Mouse (Mus musculus): ENCODE results near the gene Baiap2l1. TPM values are rescaled to one million over a fixed set of nuclear protein-coding genes. Genes with fewer than 3 reads are reported as not detected.

Baiap2l1 gene
- polyA plus RNA-seq, 1 experiment from 2014 or later: 1.8 TPM

DNA sequence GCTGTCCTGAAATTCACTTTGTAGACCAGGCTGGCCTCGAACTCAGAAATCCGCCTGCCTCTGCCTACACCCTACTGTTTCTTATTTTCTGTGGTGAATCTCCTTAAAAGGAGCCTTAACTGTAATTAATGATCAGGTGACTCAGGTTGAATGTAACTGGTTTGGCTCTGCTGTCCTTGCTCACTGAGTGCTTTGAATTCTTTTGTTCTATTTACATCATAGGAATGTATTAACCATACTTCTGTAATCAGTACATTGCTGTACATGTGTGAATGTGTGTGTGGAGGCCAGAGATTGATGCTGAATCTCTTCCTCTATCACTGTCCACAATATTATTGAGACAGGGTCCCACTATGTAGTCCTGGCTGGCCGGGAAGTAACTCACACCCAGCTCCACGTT, 49.0 kb downstream of the Baiap2l1 start:
- 78% methylated on average over 4 of the region's 4 CpGs for WGBS
- no peaks in the 10 kb centered on the region for H3K4me1 ChIP-seq (ENCODE audit: control insufficient read depth, insufficient read depth, low read depth, low read length)
- H3K36me3 ChIP-seq (ENCODE audit: control insufficient read depth, insufficient read depth, low read length): no peaks in the 10 kb centered on the region
- H3K27me3 ChIP-seq (replicated peaks; ENCODE audit: control insufficient read depth, insufficient read depth, low read length): no peaks in the 10 kb centered on the region
- no peak overlapping the region for H3K4me2 ChIP-seq (ENCODE audit: low read length)
- ATAC-seq: no peak
- H3K27ac ChIP-seq (ENCODE audit: low read depth, low read length): no peak overlapping the region
- no peaks in the 10 kb centered on the region for H3K9me3 ChIP-seq (ENCODE audit: control insufficient read depth, low read length)
- no peak overlapping the region for H3K9ac ChIP-seq (ENCODE audit: low read depth, low read length)
- H3K4me3 ChIP-seq (ENCODE audit: low read length): no peak overlapping the region

GRCm38 (mm10) chr5:144303071-144303470, 54.8 kb downstream of the Baiap2l1 start:
- ATAC-seq: no peak
- H3K27ac ChIP-seq (ENCODE audit: low read depth, low read length): no peak overlapping the region
- no peaks in the 10 kb centered on the region for H3K36me3 ChIP-seq (ENCODE audit: control insufficient read depth, insufficient read depth, low read length)
- 100% methylated on average over 2 of the region's 2 CpGs for WGBS
- no peaks in the 10 kb centered on the region for H3K27me3 ChIP-seq (replicated peaks; ENCODE audit: control insufficient read depth, insufficient read depth, low read length)
- H3K4me3 ChIP-seq (ENCODE audit: low read length): no peak overlapping the region
- H3K9ac ChIP-seq (ENCODE audit: low read depth, low read length): no peak overlapping the region
- H3K4me1 ChIP-seq (ENCODE audit: control insufficient read depth, insufficient read depth, low read depth, low read length): no peaks in the 10 kb centered on the region
- no peak overlapping the region for H3K4me2 ChIP-seq (ENCODE audit: low read length)
- no peaks in the 10 kb centered on the region for H3K9me3 ChIP-seq (ENCODE audit: control insufficient read depth, low read length)

- no peak for ATAC-seq
- no peaks in the 10 kb centered on the region for H3K36me3 ChIP-seq (ENCODE audit: control insufficient read depth, insufficient read depth, low read length)
- no peaks in the 10 kb centered on the region for H3K27me3 ChIP-seq (replicated peaks; ENCODE audit: control insufficient read depth, insufficient read depth, low read length)
- H3K9me3 ChIP-seq (ENCODE audit: control insufficient read depth, low read length): no peaks in the 10 kb centered on the region
- H3K4me1 ChIP-seq (ENCODE audit: control insufficient read depth, insufficient read depth, low read depth, low read length): no peaks in the 10 kb centered on the region
- no peak overlapping the region for H3K27ac ChIP-seq (ENCODE audit: low read depth, low read length)
- no peak overlapping the region for H3K4me2 ChIP-seq (ENCODE audit: low read length)
- no peak overlapping the region for H3K9ac ChIP-seq (ENCODE audit: low read depth, low read length)
- no peak overlapping the region for H3K4me3 ChIP-seq (ENCODE audit: low read length)
- 86% methylated on average over 7 of the region's 7 CpGs for WGBS
These were observed 61.8 kb downstream of the Baiap2l1 start for GRCm38 (mm10) chr5:144296090-144296604.

- ATAC-seq: no peak
- Histone ChIP-seq H3K4me2 (ENCODE audit: low read length) (no peak overlapping the region), H3K4me3 (ENCODE audit: low read length) (no peak overlapping the region), H3K9ac (ENCODE audit: low read depth, low read length) (no peak overlapping the region), H3K9me3 (ENCODE audit: control insufficient read depth, low read length) (no peaks in the 10 kb centered on the region), H3K36me3 (ENCODE audit: control insufficient read depth, insufficient read depth, low read length) (no peaks in the 10 kb centered on the region), H3K27ac (ENCODE audit: low read depth, low read length) (no peak overlapping the region), H3K27me3 (replicated peaks; ENCODE audit: control insufficient read depth, insufficient read depth, low read length) (no peaks in the 10 kb centered on the region), H3K4me1 (ENCODE audit: control insufficient read depth, insufficient read depth, low read depth, low read length) (no peaks in the 10 kb centered on the region)
- WGBS: 89% methylated on average over 1 of the region's 1 CpGs
These were observed 62.6 kb downstream of the Baiap2l1 start for GRCm38 (mm10) chr5:144295357-144295756.

GRCm38 (mm10) chr5:144294908-144295307, 63.0 kb downstream of the Baiap2l1 start:
- no peaks in the 10 kb centered on the region for H3K9me3 ChIP-seq (ENCODE audit: control insufficient read depth, low read length)
- H3K9ac ChIP-seq (ENCODE audit: low read depth, low read length): no peak overlapping the region
- ATAC-seq: no peak
- H3K4me1 ChIP-seq (ENCODE audit: control insufficient read depth, insufficient read depth, low read depth, low read length): no peaks in the 10 kb centered on the region
- 83% methylated on average over 7 of the region's 7 CpGs for WGBS
- no peak overlapping the region for H3K27ac ChIP-seq (ENCODE audit: low read depth, low read length)
- H3K27me3 ChIP-seq (replicated peaks; ENCODE audit: control insufficient read depth, insufficient read depth, low read length): no peaks in the 10 kb centered on the region
- no peak overlapping the region for H3K4me2 ChIP-seq (ENCODE audit: low read length)
- H3K4me3 ChIP-seq (ENCODE audit: low read length): no peak overlapping the region
- H3K36me3 ChIP-seq (ENCODE audit: control insufficient read depth, insufficient read depth, low read length): no peaks in the 10 kb centered on the region

DNA sequence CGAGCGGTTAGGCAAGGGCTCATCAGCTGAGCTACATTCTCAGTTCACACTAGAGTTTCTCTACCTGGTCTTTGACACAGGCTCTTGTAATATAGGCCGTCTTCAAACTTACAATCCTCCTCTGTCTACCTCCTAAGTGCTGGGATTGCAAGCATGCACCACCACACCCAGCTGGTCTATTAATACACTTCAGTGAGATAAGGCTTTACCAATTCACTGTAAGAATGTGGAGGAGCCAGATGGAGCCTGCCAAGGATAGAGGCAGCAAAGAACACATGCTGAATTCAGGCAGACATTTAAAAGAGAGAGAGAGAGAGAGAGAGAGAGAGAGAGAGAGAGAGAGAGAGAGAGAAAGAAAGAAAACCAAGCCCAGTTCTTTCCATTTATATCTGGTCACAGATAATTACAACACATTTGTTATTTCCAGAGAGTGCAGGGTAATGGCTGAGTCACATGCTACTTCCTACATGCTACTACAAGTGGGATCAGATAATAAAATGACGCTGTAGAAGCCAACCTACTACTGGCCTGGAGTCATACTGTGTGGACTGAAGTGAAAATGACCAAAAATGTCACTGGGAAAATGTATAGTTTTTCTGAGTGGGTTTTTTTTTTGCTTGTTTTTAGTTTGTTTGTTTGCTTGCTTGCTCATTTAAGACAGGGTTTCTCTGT, 68.0 kb downstream of the Baiap2l1 start:
- H3K4me2 ChIP-seq (ENCODE audit: low read length): no peak overlapping the region
- H3K4me3 ChIP-seq (ENCODE audit: low read length): no peak overlapping the region
- ATAC-seq: no peak
- H3K9me3 ChIP-seq (ENCODE audit: control insufficient read depth, low read length): no peaks in the 10 kb centered on the region
- H3K27me3 ChIP-seq (replicated peaks; ENCODE audit: control insufficient read depth, insufficient read depth, low read length): no peaks in the 10 kb centered on the region
- no peak overlapping the region for H3K9ac ChIP-seq (ENCODE audit: low read depth, low read length)
- no peaks in the 10 kb centered on the region for H3K4me1 ChIP-seq (ENCODE audit: control insufficient read depth, insufficient read depth, low read depth, low read length)
- no peak overlapping the region for H3K27ac ChIP-seq (ENCODE audit: low read depth, low read length)
- WGBS: 90% methylated on average over 4 of the region's 4 CpGs
- H3K36me3 ChIP-seq (ENCODE audit: control insufficient read depth, insufficient read depth, low read length): no peaks in the 10 kb centered on the region

DNA sequence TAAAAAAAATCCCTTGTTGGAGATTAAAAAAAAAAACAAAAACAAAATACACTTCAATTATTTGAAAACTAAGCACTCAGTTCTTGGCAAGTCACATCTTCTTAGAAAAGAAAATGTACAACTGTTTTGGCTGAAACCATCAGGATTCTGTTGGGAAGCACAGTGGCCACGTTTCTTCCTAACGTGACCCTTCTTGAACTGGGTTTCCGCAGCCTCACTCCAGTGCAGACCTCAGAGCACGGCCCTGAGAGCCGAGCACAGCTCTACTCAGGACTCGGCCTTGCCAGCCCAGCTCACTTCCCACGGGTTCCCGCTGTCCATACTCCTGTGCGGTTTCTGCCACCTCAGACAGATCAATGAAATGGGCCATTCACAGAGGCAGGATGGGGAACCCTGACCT, 69.5 kb downstream of the Baiap2l1 start:
- WGBS: 80% methylated on average over 9 of the region's 9 CpGs
- Histone ChIP-seq H3K27ac (ENCODE audit: low read depth, low read length) (no peak overlapping the region), H3K9ac (ENCODE audit: low read depth, low read length) (no peak overlapping the region), H3K4me3 (ENCODE audit: low read length) (no peak overlapping the region), H3K4me2 (ENCODE audit: low read length) (no peak overlapping the region), H3K4me1 (ENCODE audit: control insufficient read depth, insufficient read depth, low read depth, low read length) (no peaks in the 10 kb centered on the region), H3K9me3 (ENCODE audit: control insufficient read depth, low read length) (no peaks in the 10 kb centered on the region), H3K27me3 (replicated peaks; ENCODE audit: control insufficient read depth, insufficient read depth, low read length) (no peaks in the 10 kb centered on the region), H3K36me3 (ENCODE audit: control insufficient read depth, insufficient read depth, low read length) (no peaks in the 10 kb centered on the region)
- ATAC-seq: no peak

DNA sequence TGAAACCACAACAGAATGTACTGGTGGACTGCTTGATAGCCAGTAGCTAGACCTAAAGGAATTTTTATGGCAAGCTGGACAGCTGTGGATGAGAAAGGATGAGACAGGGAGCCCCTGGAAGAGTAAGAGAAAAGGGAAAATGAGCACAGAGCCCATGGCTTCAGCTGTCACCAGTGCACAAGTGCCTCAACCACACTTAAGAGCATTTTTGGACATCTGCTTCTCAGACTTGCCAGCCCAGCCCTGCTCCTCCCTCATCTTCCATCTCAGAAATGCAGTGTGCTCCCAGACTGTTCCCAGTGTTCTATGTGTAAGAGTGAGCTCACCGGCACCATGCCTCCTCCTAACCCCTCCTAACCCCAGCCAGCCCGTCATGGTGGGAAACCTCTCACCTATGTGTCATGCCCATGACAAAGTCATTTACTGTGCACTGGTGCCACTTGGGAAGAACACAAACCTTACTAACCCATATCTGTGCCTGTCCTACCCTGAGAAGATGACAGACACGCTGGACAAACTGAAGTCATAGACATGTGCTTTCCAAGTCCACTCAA, 70.6 kb downstream of the Baiap2l1 start:
- Histone ChIP-seq H3K4me1 (ENCODE audit: control insufficient read depth, insufficient read depth, low read depth, low read length) (no peaks in the 10 kb centered on the region), H3K27ac (ENCODE audit: low read depth, low read length) (no peak overlapping the region), H3K27me3 (replicated peaks; ENCODE audit: control insufficient read depth, insufficient read depth, low read length) (no peaks in the 10 kb centered on the region), H3K4me2 (ENCODE audit: low read length) (no peak overlapping the region), H3K9me3 (ENCODE audit: control insufficient read depth, low read length) (no peaks in the 10 kb centered on the region), H3K9ac (ENCODE audit: low read depth, low read length) (no peak overlapping the region), H3K36me3 (ENCODE audit: control insufficient read depth, insufficient read depth, low read length) (no peaks in the 10 kb centered on the region), H3K4me3 (ENCODE audit: low read length) (no peak overlapping the region)
- WGBS: 90% methylated on average over 3 of the region's 3 CpGs
- no peak for ATAC-seq

DNA sequence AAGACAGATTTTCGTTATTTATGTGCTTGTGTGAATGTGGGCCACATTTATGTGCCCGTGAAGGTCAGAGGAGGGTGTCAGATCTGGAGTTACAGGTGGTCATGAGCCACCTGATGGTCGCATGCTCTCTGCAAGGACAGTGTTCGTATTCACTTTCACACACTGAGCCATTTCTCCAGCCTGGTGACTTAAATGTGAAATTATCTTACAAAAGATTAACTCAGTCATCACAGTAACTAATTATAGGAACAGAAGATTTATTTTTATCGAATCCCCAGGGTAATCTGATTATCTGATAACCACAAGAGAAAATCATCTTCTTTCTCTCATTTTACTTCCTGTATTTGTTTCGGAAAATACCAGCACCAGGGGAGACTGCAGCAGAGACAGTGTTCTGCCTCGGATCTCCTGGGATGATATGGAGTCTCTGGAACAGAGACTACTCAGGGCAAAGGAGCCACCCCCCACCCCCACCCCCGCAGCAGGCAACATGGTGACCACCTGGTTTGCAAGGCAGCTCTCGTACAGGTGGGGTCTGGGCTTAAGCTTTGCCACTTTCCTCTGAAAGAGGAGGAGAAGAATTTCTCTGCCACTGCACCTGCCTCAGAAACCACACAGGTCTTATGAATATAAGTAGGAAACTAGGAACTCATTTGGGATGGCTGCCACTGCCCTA, 71.2 kb downstream of the Baiap2l1 start:
- Histone ChIP-seq H3K4me3 (ENCODE audit: low read length) (no peak overlapping the region), H3K27ac (ENCODE audit: low read depth, low read length) (no peak overlapping the region), H3K9ac (ENCODE audit: low read depth, low read length) (no peak overlapping the region), H3K36me3 (ENCODE audit: control insufficient read depth, insufficient read depth, low read length) (no peaks in the 10 kb centered on the region), H3K4me1 (ENCODE audit: control insufficient read depth, insufficient read depth, low read depth, low read length) (no peaks in the 10 kb centered on the region), H3K27me3 (replicated peaks; ENCODE audit: control insufficient read depth, insufficient read depth, low read length) (no peaks in the 10 kb centered on the region), H3K9me3 (ENCODE audit: control insufficient read depth, low read length) (no peaks in the 10 kb centered on the region), H3K4me2 (ENCODE audit: low read length) (no peak overlapping the region)
- no peak for ATAC-seq
- 86% methylated on average over 9 of the region's 9 CpGs for WGBS
